Mouse (Mus musculus) neural tube, embryonic 11.5 days (tissue): ENCODE results near the gene 2010003K11Rik. TPM values are rescaled to one million over a fixed set of nuclear protein-coding genes. Genes with fewer than 3 reads are reported as not detected.

Experiments
- ATAC-seq: fragments of 200-750 bp; cut with Nextera tagmentation; 2 replicates; pipeline ENCODE4 v1.8.0; 2017; ENCODE audit warnings: moderate number of reproducible peaks, mild to moderate bottlenecking, moderate TSS enrichment, moderate library complexity; ENCODE audit not compliant: insufficient read depth, low FRiP score, low TSS enrichment
- DNase-seq: peaks from one replicate; pipeline ENCODE4 v3.0.0-alpha.2; 2015; ENCODE audit warnings: low spot score
- H3K27ac ChIP-seq: fragments of 300-500 bp; sonication (generic); 2 replicates; pipeline ENCODE4 v1.5.1; 2014; ENCODE audit warnings: low read depth, mild to moderate bottlenecking, low read length
- H3K27me3 ChIP-seq: fragments of 300-500 bp; sonication (generic); 2 replicates; pipeline ENCODE4 v1.6.1; 2014; ENCODE audit warnings: mild to moderate bottlenecking, low read length, mixed read lengths; ENCODE audit not compliant: control insufficient read depth, insufficient read depth
- H3K36me3 ChIP-seq: fragments of 300-500 bp; sonication (generic); 2 replicates; pipeline ENCODE4 v1.6.1; 2014; ENCODE audit warnings: mild to moderate bottlenecking, low read length, moderate library complexity, mixed read lengths; ENCODE audit not compliant: control insufficient read depth, insufficient read depth
- H3K4me1 ChIP-seq: fragments of 300-500 bp; sonication (generic); 2 replicates; pipeline ENCODE4 v1.6.1; 2014; ENCODE audit warnings: low read length, mixed read lengths; ENCODE audit not compliant: control insufficient read depth, insufficient read depth
- H3K4me2 ChIP-seq: fragments of 300-500 bp; sonication (generic); 2 replicates; pipeline ENCODE4 v1.6.1; 2014; ENCODE audit warnings: low read depth, mild to moderate bottlenecking, moderate library complexity
- H3K4me3 ChIP-seq: fragments of 300-500 bp; sonication (generic); 2 replicates; pipeline ENCODE4 v1.5.1; 2014; ENCODE audit warnings: low read depth, low read length
- H3K9ac ChIP-seq: fragments of 300-500 bp; sonication (generic); 2 replicates; pipeline ENCODE4 v1.6.1; 2014; ENCODE audit warnings: mild to moderate bottlenecking, low read length
- H3K9me3 ChIP-seq: fragments of 300-500 bp; sonication (generic); 2 replicates; pipeline ENCODE4 v1.6.1; 2016; ENCODE audit warnings: low read length; ENCODE audit not compliant: control insufficient read depth
- whole genome bisulfite sequencing: fragments of 180-500 bp; shearing (Covaris S2); extraction: QIAGEN DNeasy Blood & Tissue Kit; methylation state at CpG from one replicate; pipeline ENCODE4 v1.1.7; 2014; 5-methylcytosine and 5-hydroxymethylcytosine counted together
- polyA plus RNA-seq: library from polyadenylated mRNA; unstranded; fragments of >200 nt; fragmentation: Nextera tagmentation; extraction: Ambion mirVana; gene quantifications from 2 replicates; pipeline ENCODE4 v1.2.1, GENCODE M21; 2014

2010003K11Rik gene
- polyA plus RNA-seq, 1 experiment from 2014 or later, result not detected

DNA sequence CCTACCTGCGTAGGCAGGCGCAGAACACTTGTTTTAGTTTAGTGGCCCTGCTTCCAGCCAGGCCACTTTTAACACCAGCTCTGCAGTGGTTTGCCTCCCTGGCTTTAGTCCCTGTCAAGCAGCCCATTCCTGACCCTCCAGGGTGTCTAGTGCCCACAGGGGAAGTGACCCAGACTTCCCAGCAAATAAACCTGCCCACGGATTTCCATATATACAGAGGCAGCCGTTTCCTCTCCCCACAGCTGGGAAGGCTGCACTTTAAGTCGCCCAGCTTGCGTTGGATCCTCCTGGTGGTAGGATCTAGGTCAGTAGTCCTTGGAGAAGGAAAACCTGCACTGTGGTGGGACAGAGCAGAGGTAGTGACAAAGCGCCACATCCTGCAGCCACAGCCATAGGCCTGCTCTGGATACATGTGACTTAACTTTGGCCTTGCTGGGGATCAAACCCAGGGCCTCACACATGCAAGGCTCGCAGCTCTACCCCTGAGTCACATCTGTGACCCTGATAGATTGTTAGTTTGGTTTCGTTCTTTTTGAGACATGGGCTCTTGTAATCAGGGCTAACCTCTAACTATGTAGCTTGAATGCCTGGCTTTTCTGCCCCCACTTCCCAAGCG lies 7.2 kb downstream of the 2010003K11Rik start:
- Histone ChIP-seq H3K4me3 (no peak overlapping the region), H3K9me3 (no peaks in the 10 kb centered on the region), H3K4me2 (no peak overlapping the region), H3K27me3 (no peaks in the 10 kb centered on the region), H3K27ac (no peak overlapping the region), H3K4me1 (no peaks in the 10 kb centered on the region), H3K36me3 (no peaks in the 10 kb centered on the region), H3K9ac (no peak overlapping the region)
- no peak for DNase-seq
- ATAC-seq, result no peak
- 62% methylated on average over 10 of the region's 10 CpGs for WGBS

DNA sequence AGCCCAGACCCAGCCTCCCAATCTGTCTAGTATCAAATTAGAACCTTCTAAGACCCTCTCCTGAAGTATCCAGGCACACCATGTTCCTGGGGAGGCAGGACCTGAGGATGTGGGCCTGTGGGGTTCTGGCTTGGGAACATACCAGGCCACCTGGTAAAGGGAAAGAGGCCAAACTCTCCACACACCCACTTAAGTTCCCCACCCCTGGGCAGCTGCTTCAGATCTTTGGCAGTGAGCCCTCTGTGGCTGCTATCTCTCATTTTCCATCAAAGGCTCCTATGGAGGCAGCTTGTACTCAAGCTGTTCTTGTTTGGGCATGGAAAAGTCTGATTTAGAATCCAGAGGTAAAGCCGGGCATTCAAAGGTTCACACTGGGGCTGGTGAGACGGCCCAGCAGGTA lies 10.5 kb downstream of the 2010003K11Rik start:
- H3K4me1 ChIP-seq, result no peaks in the 10 kb centered on the region
- WGBS, result 70% methylated on average over 2 of the region's 2 CpGs
- H3K27ac ChIP-seq, result no peak overlapping the region
- H3K36me3 ChIP-seq, result no peaks in the 10 kb centered on the region
- no peak overlapping the region for H3K4me2 ChIP-seq
- no peak for ATAC-seq
- no peak overlapping the region for H3K9ac ChIP-seq
- no peak overlapping the region for H3K4me3 ChIP-seq
- H3K9me3 ChIP-seq, result no peaks in the 10 kb centered on the region
- no peaks in the 10 kb centered on the region for H3K27me3 ChIP-seq
- DNase-seq, result no peak

DNA sequence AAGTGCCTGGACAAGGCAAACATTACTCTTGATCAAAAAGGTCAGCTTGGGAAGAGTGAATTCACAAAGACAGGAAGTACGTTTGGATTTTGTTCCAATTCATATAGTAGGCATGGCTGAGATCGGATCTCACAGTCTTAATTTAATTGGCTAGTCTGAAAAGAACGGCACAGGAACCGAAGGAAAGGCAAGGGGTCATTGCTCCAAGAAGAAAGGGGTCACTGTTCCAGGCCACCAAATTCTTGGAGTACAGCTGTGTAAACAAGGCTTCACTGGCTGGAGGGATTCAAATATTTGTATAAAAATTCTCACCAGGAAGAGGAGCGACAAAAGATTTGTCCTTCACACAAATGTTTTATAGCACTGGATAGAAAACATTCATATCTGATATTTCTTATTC lies 13.4 kb downstream of the 2010003K11Rik start:
- no peaks in the 10 kb centered on the region for H3K27me3 ChIP-seq
- no peak overlapping the region for H3K9ac ChIP-seq
- H3K9me3 ChIP-seq, result no peaks in the 10 kb centered on the region
- ATAC-seq (no peak), DNase-seq (no peak)
- no peak overlapping the region for H3K4me3 ChIP-seq
- H3K36me3 ChIP-seq, result no peaks in the 10 kb centered on the region
- no peak overlapping the region for H3K4me2 ChIP-seq
- H3K4me1 ChIP-seq, result no peaks in the 10 kb centered on the region
- H3K27ac ChIP-seq, result no peak overlapping the region
- WGBS, result 42% methylated on average over 5 of the region's 5 CpGs

DNA sequence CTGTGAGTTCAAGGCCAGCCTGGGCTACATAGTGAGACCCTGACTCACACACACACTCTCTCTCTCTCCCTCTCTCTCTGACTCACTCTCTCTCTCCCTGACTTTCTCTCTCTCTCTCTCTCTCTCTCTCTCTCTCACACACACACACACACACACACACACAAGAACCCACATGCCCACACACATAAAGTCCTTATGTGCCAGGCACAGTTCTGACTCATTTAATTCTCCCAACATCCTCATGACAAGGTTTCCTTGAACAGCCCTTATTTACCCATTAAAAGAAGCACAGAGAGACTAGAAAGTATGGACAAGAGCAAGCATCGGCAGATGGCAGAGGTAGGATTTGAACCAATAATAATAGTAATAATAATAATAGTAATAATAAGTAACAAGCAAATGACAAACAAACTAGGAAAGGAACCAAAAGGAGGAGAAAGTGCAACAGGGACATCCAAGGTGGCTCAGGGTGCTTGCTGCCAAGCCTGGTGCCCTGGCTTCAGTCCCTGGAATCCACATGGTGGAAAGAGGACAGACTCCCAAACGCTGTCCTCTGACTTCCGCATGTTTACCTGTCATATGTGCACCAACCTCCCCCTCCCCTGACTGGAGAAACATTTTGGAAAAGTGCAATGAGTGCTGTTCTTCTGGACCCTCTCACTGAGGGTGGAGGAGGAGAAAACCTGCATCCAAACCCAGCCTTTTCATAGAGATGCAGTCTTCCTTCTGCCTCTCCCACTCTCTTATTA lies 16.1 kb downstream of the 2010003K11Rik start:
- Histone ChIP-seq H3K9ac (no peak overlapping the region), H3K27me3 (peaks cover 1% of the 10 kb centered on the region), H3K4me3 (no peak overlapping the region), H3K36me3 (no peaks in the 10 kb centered on the region), H3K9me3 (no peaks in the 10 kb centered on the region), H3K4me1 (no peaks in the 10 kb centered on the region), H3K4me2 (no peak overlapping the region), H3K27ac (no peak overlapping the region)
- no peak for DNase-seq
- WGBS, result 97% methylated on average over 3 of the region's 3 CpGs
- no peak for ATAC-seq

DNA sequence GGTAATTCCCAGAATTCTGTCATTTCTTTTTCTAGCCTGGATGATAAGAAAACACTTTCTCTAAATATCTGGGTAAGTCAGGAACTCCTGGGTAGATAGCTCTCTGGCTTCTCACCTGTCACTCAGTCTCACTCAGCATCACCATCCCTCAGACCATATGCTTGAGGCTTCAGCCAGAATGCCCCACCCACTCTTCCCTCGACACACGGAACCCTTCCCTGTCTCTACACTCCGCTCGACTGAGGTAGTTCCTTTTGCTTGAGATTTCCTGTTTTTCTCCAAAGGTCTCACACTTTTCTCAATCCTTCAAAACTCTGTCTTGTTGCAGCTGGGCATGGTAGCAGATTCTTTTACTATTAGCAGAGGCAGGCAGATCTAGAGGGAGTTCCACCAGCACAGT lies 17.1 kb downstream of the 2010003K11Rik start:
- H3K4me2 ChIP-seq, result no peak overlapping the region
- no peak for ATAC-seq
- no peak overlapping the region for H3K4me3 ChIP-seq
- peaks cover 11% of the 10 kb centered on the region for H3K27me3 ChIP-seq
- no peaks in the 10 kb centered on the region for H3K9me3 ChIP-seq
- no peak for DNase-seq
- no peaks in the 10 kb centered on the region for H3K4me1 ChIP-seq
- no peak overlapping the region for H3K27ac ChIP-seq
- no peak overlapping the region for H3K9ac ChIP-seq
- WGBS, result 47% methylated on average over 4 of the region's 4 CpGs
- H3K36me3 ChIP-seq, result no peaks in the 10 kb centered on the region

DNA sequence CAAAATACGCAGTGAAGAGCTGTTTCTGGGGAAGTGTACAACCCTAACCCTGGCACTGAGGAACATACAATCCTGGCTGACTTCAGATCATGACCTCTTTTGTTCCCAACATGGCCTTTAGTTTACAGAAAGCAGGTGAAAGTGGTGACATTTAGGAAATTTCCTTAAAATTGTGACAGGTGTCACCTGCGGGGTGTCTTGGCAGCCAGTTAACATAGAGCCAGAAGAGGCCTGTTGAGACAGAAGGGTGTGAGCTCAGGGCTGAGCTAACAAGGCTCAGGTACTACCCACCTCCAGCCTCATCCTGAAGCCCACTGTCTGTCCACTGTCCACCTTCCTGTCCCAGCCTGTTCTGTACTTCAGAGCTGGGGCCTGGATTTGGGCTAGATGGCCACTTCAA lies 18.3 kb downstream of the 2010003K11Rik start:
- ATAC-seq (no peak), DNase-seq (no peak)
- no peaks in the 10 kb centered on the region for H3K9me3 ChIP-seq
- H3K4me3 ChIP-seq, result no peak overlapping the region
- H3K36me3 ChIP-seq, result no peaks in the 10 kb centered on the region
- no peak overlapping the region for H3K27ac ChIP-seq
- H3K27me3 ChIP-seq, result peaks cover 20% of the 10 kb centered on the region
- WGBS, result 91% methylated on average over 2 of the region's 2 CpGs
- no peaks in the 10 kb centered on the region for H3K4me1 ChIP-seq
- H3K4me2 ChIP-seq, result no peak overlapping the region
- H3K9ac ChIP-seq, result no peak overlapping the region

DNA sequence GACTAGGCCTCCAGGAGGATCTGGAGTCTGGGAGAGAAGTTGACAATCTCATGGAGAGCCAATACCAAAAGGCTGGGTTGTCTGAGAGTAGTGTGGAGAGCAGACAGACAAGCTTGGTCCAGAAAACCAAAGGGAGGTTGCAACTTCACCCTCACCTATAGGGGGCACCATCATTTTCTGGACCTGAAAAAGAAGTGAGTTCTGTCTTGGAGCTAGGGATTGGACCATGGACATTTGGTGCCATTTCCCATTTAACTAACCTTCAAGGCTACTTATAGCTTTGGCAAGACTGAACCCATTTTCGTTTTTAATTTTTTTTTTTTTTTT lies 20.2 kb downstream of the 2010003K11Rik start:
- DNase-seq (no peak), ATAC-seq (no peak)
- H3K4me3 ChIP-seq, result no peak overlapping the region
- no peaks in the 10 kb centered on the region for H3K4me1 ChIP-seq
- no peaks in the 10 kb centered on the region for H3K9me3 ChIP-seq
- WGBS, result 40% methylated on average over 1 of the region's 1 CpGs
- peaks cover 25% of the 10 kb centered on the region for H3K27me3 ChIP-seq
- no peak overlapping the region for H3K4me2 ChIP-seq
- H3K27ac ChIP-seq, result no peak overlapping the region
- H3K9ac ChIP-seq, result no peak overlapping the region
- H3K36me3 ChIP-seq, result no peaks in the 10 kb centered on the region

DNA sequence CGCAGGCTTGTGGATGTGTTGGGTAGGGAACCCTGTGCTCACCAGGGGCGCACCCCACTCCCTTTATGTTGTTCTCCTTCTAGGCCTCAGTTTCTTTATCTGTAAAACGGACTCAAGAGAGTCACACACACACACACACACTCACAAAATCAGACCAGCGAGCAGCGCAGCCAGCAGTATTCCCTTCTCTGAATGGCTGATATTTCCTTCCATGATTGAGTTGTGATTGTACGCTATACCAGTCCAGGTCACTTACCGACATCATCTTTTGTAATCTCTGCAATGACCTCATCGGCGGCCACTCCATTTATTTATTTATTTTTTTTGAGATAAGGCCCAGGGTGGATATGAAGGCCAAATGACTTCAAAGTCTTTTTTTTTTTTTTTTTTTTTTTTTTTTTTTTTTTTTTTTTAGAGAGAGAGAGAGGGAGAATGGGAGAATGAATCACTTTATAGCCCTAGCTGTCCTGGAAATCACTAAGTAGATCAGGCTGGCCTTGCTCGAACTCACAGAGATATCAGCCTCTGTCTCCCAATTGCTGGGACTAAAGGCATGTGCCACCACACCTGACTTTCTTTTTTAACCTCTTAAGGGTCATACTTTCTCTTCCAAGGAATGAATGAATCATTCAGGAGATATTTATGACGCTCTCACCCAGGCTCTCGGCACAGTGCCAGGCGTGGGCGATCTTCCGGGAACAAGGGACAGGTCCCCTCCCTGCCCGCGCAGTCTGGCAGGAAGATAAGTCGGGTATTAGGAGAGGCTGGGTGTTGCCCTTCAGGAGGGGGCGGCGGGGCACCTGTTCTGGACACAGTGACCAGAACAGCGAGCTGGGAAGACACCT lies 20.8 kb downstream of the 2010003K11Rik start, which contains the start of gene Syt12:
Syt12 (minus strand) TSS at position 103 of the 845 bp plus-strand sequence.
- H3K36me3 ChIP-seq, result no peaks in the 10 kb centered on the region
- DNase-seq, result no peak
- no peaks in the 10 kb centered on the region for H3K9me3 ChIP-seq
- ATAC-seq, result no peak
- WGBS, result 38% methylated on average over 20 of the region's 21 CpGs
- no peaks in the 10 kb centered on the region for H3K4me1 ChIP-seq
- H3K27ac ChIP-seq, result no peak within 1 kb of the TSS
- peaks cover 25% of the 10 kb centered on the region for H3K27me3 ChIP-seq
- H3K9ac ChIP-seq, result peak within 1 kb of the TSS; percentile 49
- H3K4me2 ChIP-seq, result peak within 1 kb of the TSS; percentile 92
- H3K4me3 ChIP-seq, result peak within 1 kb of the TSS; percentile 51
